Mouse (Mus musculus) adrenal gland, postnatal 25 days (tissue): Measurements from ENCODE around the gene Il3. TPM values are rescaled to one million over a fixed set of nuclear protein-coding genes. Genes with fewer than 3 reads are reported as not detected.
A peak's percentile ranks its signal among the peaks of the same experiment; 100 is the strongest.

Experiments
- DNase-seq: peaks from one replicate; pipeline ENCODE4 v3.0.0; 2021; ENCODE audit warnings: mixed read lengths
- total RNA-seq: library from RNA; stranded (reverse); gene quantifications from 2 replicates; pipeline ENCODE4 v1.2.3, GENCODE M21; 2021

Il3 gene
- total RNA-seq, 1 experiment from 2014 or later: not detected

DNA sequence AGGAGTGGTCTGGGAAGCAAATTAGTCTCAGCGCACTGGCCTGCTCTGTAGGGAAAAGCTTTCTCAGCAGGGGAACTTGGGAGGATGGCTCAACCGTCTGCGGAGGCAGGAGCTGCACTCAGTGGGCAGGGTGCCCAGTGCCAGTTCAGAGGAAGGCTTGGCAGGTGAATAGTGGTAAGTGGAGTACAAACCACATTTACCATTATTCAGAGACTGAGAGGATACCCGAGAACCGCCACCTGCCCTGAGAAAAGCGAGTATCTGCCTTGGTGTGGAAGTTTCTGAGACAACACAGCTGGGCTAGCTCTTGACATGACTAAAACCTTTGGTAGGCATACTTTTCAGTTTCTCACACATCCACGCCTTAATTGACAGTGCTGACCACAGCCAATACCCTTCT lies 49.7 kb downstream of the Il3 start:
- DNase-seq: peak; percentile 17

DNA sequence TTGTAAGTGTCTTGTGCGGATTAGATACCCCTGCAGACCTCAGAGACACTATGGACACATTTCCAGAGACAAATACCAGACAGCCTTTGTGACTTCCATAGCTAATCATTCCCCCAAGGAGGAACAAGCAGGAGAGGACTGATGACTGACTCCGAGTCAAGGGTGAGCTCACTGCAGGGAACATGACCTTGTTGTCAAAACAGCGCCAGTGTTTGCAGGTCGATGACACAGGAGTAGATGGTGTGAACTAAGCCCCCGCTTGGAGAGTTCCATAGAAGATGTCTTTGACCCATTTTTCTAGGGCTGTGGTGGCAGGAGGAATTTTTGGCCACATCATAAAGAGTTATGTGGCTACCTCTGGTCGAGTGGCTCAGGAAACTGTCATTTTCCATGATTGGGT lies 51.0 kb downstream of the Il3 start:
- DNase-seq: no peak

Other genes starting within 250 kb of the Il3 start
- 8.0 and 8.5 TPM in 2 replicates for gene Slc22a4, start 239.2 kb downstream of the Il3 start, total RNA-seq
- gene Pdlim4, start 198.3 kb downstream of the Il3 start, total RNA-seq: 20.6 and 37.9 TPM in 2 replicates
- 30.0 and 36.7 TPM in 2 replicates for gene P4ha2, start 167.2 kb downstream of the Il3 start, total RNA-seq
- not detected in 2 replicates for gene Csf2, start 17.6 kb downstream of the Il3 start, total RNA-seq
- 3.0 and 3.9 TPM in 2 replicates for gene Acsl6, start 36.5 kb upstream of the Il3 start, total RNA-seq
- not detected in 2 replicates for gene Meikin, start 103.4 kb upstream of the Il3 start, total RNA-seq
- 27.6 and 27.7 TPM in 2 replicates for gene Fnip1, start 170.9 kb upstream of the Il3 start, total RNA-seq